Mouse (Mus musculus): ENCODE measurements around the gene Cadm2. TPM values are rescaled to one million over a fixed set of nuclear protein-coding genes. Genes with fewer than 3 reads are reported as not detected.

Cadm2 gene
- polyA plus RNA-seq, 1 experiment from 2014 or later = 13.4 TPM

GRCm38 (mm10) chr16:67284664-67285063 lies 336.0 kb downstream of the Cadm2 start:
- Histone ChIP-seq H3K4me3 (ENCODE audit: low read depth, low read length) (no peak overlapping the region), H3K36me3 (ENCODE audit: control insufficient read depth, insufficient read depth, low read length) (no peaks in the 10 kb centered on the region), H3K9me3 (replicated peaks; ENCODE audit: control insufficient read depth, low read length) (no peaks in the 10 kb centered on the region), H3K4me2 (ENCODE audit: low read length) (no peak overlapping the region), H3K4me1 (ENCODE audit: control insufficient read depth, insufficient read depth, low read length) (no peaks in the 10 kb centered on the region), H3K27me3 (replicated peaks; ENCODE audit: control insufficient read depth, insufficient read depth, low read length) (no peaks in the 10 kb centered on the region), H3K9ac (ENCODE audit: low read length) (no peak overlapping the region), H3K27ac (ENCODE audit: low read depth, low read length) (no peak overlapping the region)
- no peak for ATAC-seq
- DNase-seq (ENCODE audit: low spot score) = no peak
- WGBS = 92% methylated on average over 3 of the region's 3 CpGs

GRCm38 (mm10) chr16:67243598-67243997 lies 377.1 kb downstream of the Cadm2 start:
- no peak for DNase-seq (ENCODE audit: low spot score)

DNA sequence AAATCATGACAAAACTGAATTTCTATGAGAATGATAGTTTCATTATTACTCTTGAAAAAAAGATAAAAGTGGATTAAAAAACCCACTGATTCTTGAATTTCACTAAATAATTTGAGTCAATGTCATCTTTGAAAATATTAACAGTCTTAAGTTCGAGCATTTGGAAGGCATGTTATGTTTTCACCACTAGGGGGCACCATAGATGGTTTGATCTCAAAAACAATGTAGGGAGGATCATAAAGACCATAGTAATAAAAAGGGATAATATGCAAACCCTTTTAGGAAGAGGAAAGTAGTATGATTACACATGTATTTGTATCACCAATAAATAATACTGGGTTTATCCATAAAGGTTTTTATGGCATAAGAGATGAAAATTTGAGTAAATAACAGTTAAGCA lies 385.8 kb downstream of the Cadm2 start:
- no peak for ATAC-seq
- Histone ChIP-seq H3K4me2 (ENCODE audit: low read length) (no peak overlapping the region), H3K27me3 (replicated peaks; ENCODE audit: control insufficient read depth, insufficient read depth, low read length) (no peaks in the 10 kb centered on the region), H3K27ac (ENCODE audit: low read depth, low read length) (no peak overlapping the region), H3K4me1 (ENCODE audit: control insufficient read depth, insufficient read depth, low read length) (no peaks in the 10 kb centered on the region), H3K9ac (ENCODE audit: low read length) (no peak overlapping the region), H3K4me3 (ENCODE audit: low read depth, low read length) (no peak overlapping the region), H3K9me3 (replicated peaks; ENCODE audit: control insufficient read depth, low read length) (no peaks in the 10 kb centered on the region), H3K36me3 (ENCODE audit: control insufficient read depth, insufficient read depth, low read length) (no peaks in the 10 kb centered on the region)
- DNase-seq (ENCODE audit: low spot score) = peak; percentile 55
- WGBS = 20% methylated on average over 1 of the region's 1 CpGs

More at GRCm38 (mm10) chr16:67243598-67243997, 377.1 kb downstream of the Cadm2 start:
- no peak overlapping the region for H3K4me3 ChIP-seq (ENCODE audit: low read depth, low read length)
- no peaks in the 10 kb centered on the region for H3K4me1 ChIP-seq (ENCODE audit: control insufficient read depth, insufficient read depth, low read length)
- H3K9ac ChIP-seq (ENCODE audit: low read length) = no peak overlapping the region
- 78% methylated on average over 5 of the region's 5 CpGs for WGBS
- no peak for ATAC-seq
- no peak overlapping the region for H3K27ac ChIP-seq (ENCODE audit: low read depth, low read length)
- H3K9me3 ChIP-seq (replicated peaks; ENCODE audit: control insufficient read depth, low read length) = no peaks in the 10 kb centered on the region
- no peaks in the 10 kb centered on the region for H3K36me3 ChIP-seq (ENCODE audit: control insufficient read depth, insufficient read depth, low read length)
- no peaks in the 10 kb centered on the region for H3K27me3 ChIP-seq (replicated peaks; ENCODE audit: control insufficient read depth, insufficient read depth, low read length)
- H3K4me2 ChIP-seq (ENCODE audit: low read length) = no peak overlapping the region

DNA sequence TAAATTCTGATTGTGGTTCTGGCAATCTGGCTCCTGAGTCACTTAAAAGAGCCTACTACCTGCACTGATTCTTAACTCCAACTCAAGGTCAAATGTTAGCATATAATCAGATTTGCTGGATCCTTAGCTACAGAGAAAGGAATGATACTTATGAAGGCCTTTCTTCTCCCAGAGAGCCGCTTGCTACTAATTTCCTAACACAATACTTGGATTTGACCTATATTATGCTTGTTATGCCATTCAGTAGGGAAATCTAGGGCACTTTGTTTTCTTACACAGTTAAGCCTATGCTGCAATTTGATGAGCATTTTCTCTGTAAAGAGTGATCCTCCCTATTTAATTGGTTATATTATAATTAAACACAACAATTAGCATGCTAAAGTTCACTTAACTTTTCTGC lies 394.0 kb downstream of the Cadm2 start:
- H3K4me3 ChIP-seq (ENCODE audit: low read depth, low read length) = no peak overlapping the region
- H3K27me3 ChIP-seq (replicated peaks; ENCODE audit: control insufficient read depth, insufficient read depth, low read length) = no peaks in the 10 kb centered on the region
- no peak overlapping the region for H3K27ac ChIP-seq (ENCODE audit: low read depth, low read length)
- H3K4me1 ChIP-seq (ENCODE audit: control insufficient read depth, insufficient read depth, low read length) = no peaks in the 10 kb centered on the region
- DNase-seq (ENCODE audit: low spot score) (no peak), ATAC-seq (no peak)
- H3K9ac ChIP-seq (ENCODE audit: low read length) = no peak overlapping the region
- WGBS = 72% methylated on average over 1 of the region's 1 CpGs
- no peaks in the 10 kb centered on the region for H3K9me3 ChIP-seq (replicated peaks; ENCODE audit: control insufficient read depth, low read length)
- no peaks in the 10 kb centered on the region for H3K36me3 ChIP-seq (ENCODE audit: control insufficient read depth, insufficient read depth, low read length)
- H3K4me2 ChIP-seq (ENCODE audit: low read length) = no peak overlapping the region

DNA sequence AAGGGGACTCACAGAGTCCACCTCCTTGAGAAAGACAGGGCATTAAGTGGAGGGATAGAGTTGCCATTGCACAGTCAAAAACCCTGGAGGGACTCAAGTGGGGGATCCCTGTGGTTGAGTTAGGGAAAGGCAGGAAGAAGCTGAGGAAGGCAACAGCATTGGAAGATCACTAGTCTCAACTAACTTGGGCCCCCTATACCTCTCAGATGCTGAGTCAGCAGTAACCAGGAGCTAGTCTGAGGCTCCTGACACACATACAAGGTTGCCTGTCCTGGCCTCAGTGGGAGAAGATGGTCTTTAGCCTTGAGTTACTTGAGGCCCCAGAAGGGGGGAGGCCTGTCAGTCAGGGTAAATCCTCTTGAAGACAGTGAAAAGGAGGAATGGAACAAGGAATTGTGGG lies 417.4 kb downstream of the Cadm2 start:
- Histone ChIP-seq H3K4me3 (ENCODE audit: low read depth, low read length) (no peak overlapping the region), H3K9ac (ENCODE audit: low read length) (no peak overlapping the region), H3K27ac (ENCODE audit: low read depth, low read length) (no peak overlapping the region), H3K9me3 (replicated peaks; ENCODE audit: control insufficient read depth, low read length) (no peaks in the 10 kb centered on the region), H3K36me3 (ENCODE audit: control insufficient read depth, insufficient read depth, low read length) (no peaks in the 10 kb centered on the region), H3K4me1 (ENCODE audit: control insufficient read depth, insufficient read depth, low read length) (no peaks in the 10 kb centered on the region), H3K4me2 (ENCODE audit: low read length) (no peak overlapping the region), H3K27me3 (replicated peaks; ENCODE audit: control insufficient read depth, insufficient read depth, low read length) (no peaks in the 10 kb centered on the region)
- no peak for ATAC-seq
- no peak for DNase-seq (ENCODE audit: low spot score)

GRCm38 (mm10) chr16:67192852-67193415 lies 427.8 kb downstream of the Cadm2 start:
- no peaks in the 10 kb centered on the region for H3K27me3 ChIP-seq (replicated peaks; ENCODE audit: control insufficient read depth, insufficient read depth, low read length)
- no peak overlapping the region for H3K27ac ChIP-seq (ENCODE audit: low read depth, low read length)
- WGBS = 33% methylated on average over 4 of the region's 4 CpGs
- H3K9ac ChIP-seq (ENCODE audit: low read length) = no peak overlapping the region
- no peaks in the 10 kb centered on the region for H3K36me3 ChIP-seq (ENCODE audit: control insufficient read depth, insufficient read depth, low read length)
- H3K4me2 ChIP-seq (ENCODE audit: low read length) = no peak overlapping the region
- no peaks in the 10 kb centered on the region for H3K9me3 ChIP-seq (replicated peaks; ENCODE audit: control insufficient read depth, low read length)
- no peaks in the 10 kb centered on the region for H3K4me1 ChIP-seq (ENCODE audit: control insufficient read depth, insufficient read depth, low read length)
- DNase-seq (ENCODE audit: low spot score) = peak; percentile 57
- H3K4me3 ChIP-seq (ENCODE audit: low read depth, low read length) = no peak overlapping the region
- ATAC-seq = peak; percentile 34

GRCm38 (mm10) chr16:67192395-67192794 lies 428.3 kb downstream of the Cadm2 start:
- H3K9ac ChIP-seq (ENCODE audit: low read length) = no peak overlapping the region
- ATAC-seq (no peak), DNase-seq (ENCODE audit: low spot score) (no peak)
- no peak overlapping the region for H3K4me2 ChIP-seq (ENCODE audit: low read length)
- H3K4me3 ChIP-seq (ENCODE audit: low read depth, low read length) = no peak overlapping the region
- no peaks in the 10 kb centered on the region for H3K27me3 ChIP-seq (replicated peaks; ENCODE audit: control insufficient read depth, insufficient read depth, low read length)
- no peaks in the 10 kb centered on the region for H3K9me3 ChIP-seq (replicated peaks; ENCODE audit: control insufficient read depth, low read length)
- no peaks in the 10 kb centered on the region for H3K36me3 ChIP-seq (ENCODE audit: control insufficient read depth, insufficient read depth, low read length)
- H3K4me1 ChIP-seq (ENCODE audit: control insufficient read depth, insufficient read depth, low read length) = no peaks in the 10 kb centered on the region
- H3K27ac ChIP-seq (ENCODE audit: low read depth, low read length) = no peak overlapping the region
- 56% methylated on average over 2 of the region's 2 CpGs for WGBS

DNA sequence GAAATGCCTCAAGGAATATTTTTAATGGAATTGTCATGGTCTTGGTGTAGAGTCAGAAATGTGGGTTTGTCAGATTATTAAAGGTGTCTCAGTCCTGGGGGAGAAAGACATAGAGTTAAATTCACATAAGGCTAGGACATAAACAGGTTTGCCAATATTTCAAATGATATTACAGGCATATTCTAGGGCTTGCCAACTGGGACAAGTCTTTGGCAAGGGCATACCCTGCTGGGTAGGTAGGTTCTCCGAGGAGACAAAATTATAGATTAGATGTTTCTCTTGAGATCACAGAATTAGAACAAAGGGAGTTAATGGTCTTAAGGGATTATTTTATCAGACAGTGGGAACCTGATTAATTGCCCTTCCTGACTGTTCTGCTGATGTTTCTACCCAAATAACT lies 434.4 kb downstream of the Cadm2 start:
- Histone ChIP-seq H3K4me2 (ENCODE audit: low read length) (no peak overlapping the region), H3K4me1 (ENCODE audit: control insufficient read depth, insufficient read depth, low read length) (no peaks in the 10 kb centered on the region), H3K36me3 (ENCODE audit: control insufficient read depth, insufficient read depth, low read length) (no peaks in the 10 kb centered on the region), H3K9ac (ENCODE audit: low read length) (no peak overlapping the region), H3K4me3 (ENCODE audit: low read depth, low read length) (no peak overlapping the region), H3K9me3 (replicated peaks; ENCODE audit: control insufficient read depth, low read length) (no peaks in the 10 kb centered on the region), H3K27me3 (replicated peaks; ENCODE audit: control insufficient read depth, insufficient read depth, low read length) (no peaks in the 10 kb centered on the region), H3K27ac (ENCODE audit: low read depth, low read length) (no peak overlapping the region)
- ATAC-seq = no peak
- 36% methylated on average over 1 of the region's 1 CpGs for WGBS
- DNase-seq (ENCODE audit: low spot score) = no peak

DNA sequence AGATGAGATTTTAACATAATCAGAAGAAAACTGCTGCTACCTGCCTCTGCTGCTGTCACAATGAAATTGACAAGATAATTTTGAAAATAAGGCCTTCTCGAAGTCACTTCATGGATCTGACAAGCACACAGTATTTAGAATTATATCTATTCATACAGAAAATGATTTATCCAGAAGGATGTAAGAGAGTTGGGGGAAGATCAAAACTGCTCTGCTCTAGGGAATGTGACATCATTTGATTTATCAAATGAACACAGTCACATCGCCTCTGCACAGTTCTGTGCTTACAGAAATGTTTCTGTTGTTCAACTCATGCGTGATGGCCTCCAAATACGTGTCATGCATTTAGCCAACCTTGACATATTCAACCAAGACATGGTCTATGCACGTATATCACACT lies 437.8 kb downstream of the Cadm2 start:
- Histone ChIP-seq H3K4me2 (ENCODE audit: low read length) (no peak overlapping the region), H3K4me3 (ENCODE audit: low read depth, low read length) (no peak overlapping the region), H3K4me1 (ENCODE audit: control insufficient read depth, insufficient read depth, low read length) (no peaks in the 10 kb centered on the region), H3K27me3 (replicated peaks; ENCODE audit: control insufficient read depth, insufficient read depth, low read length) (no peaks in the 10 kb centered on the region), H3K9ac (ENCODE audit: low read length) (no peak overlapping the region), H3K36me3 (ENCODE audit: control insufficient read depth, insufficient read depth, low read length) (no peaks in the 10 kb centered on the region), H3K27ac (ENCODE audit: low read depth, low read length) (no peak overlapping the region), H3K9me3 (replicated peaks; ENCODE audit: control insufficient read depth, low read length) (no peaks in the 10 kb centered on the region)
- DNase-seq (ENCODE audit: low spot score) = peak; percentile 20
- 78% methylated on average over 5 of the region's 5 CpGs for WGBS
- peak; percentile 18; the same call in 1 of the 2 replicates for ATAC-seq
